Comparison of ENCODE assay signal across 8 mouse cellular contexts in genomic region chr9:44477339-44478228, GRCm38 (mm10). TPM values are rescaled to one million over a fixed set of nuclear protein-coding genes. Genes with fewer than 3 reads are reported as not detected.
A peak's percentile ranks its signal among the peaks of the same experiment; 100 is the strongest.
DNase-seq lines count a peak whose midpoint lies in the region; ATAC-seq and TF ChIP-seq lines count a peak whose summit lies in the region.

No protein-coding gene starts in this region.

- peak overlapping the region; percentile 75 for H3K9ac ChIP-seq in forebrain, postnatal 0 days
- H3K9ac ChIP-seq in intestine, embryonic 15.5 days = peak overlapping the region; percentile 89
- H3K9ac ChIP-seq in neural tube, embryonic 15.5 days (replicated peaks) = peak overlapping the region; percentile 89

- peak overlapping the region; percentile 41; the same call in 1 of the 2 replicates for H3K27ac ChIP-seq in testis, adult 2 months (ENCODE audit: control insufficient read depth, insufficient read depth, low read depth, low read length)
- peak overlapping the region; percentile 94 for H3K27ac ChIP-seq in forebrain, postnatal 0 days (ENCODE audit: low read depth, low read length)
- H3K27ac ChIP-seq in intestine, embryonic 15.5 days = peak overlapping the region; percentile 99
- peak overlapping the region; percentile 98 for H3K27ac ChIP-seq in neural tube, embryonic 15.5 days (replicated peaks)

- H3K27me3 ChIP-seq in testis, adult 2 months (ENCODE audit: control insufficient read depth, insufficient read depth, low read length) = no peaks in the 10 kb centered on the region
- H3K27me3 ChIP-seq in forebrain, postnatal 0 days (ENCODE audit: insufficient read depth, low read length) = no peaks in the 10 kb centered on the region
- H3K27me3 ChIP-seq in intestine, embryonic 15.5 days (replicated peaks) = no peaks in the 10 kb centered on the region
- H3K27me3 ChIP-seq in neural tube, embryonic 15.5 days (replicated peaks) = no peaks in the 10 kb centered on the region

- H3K36me3 ChIP-seq in testis, adult 2 months (ENCODE audit: control insufficient read depth, insufficient read depth, low read length) = no peaks in the 10 kb centered on the region
- H3K36me3 ChIP-seq in forebrain, postnatal 0 days (ENCODE audit: insufficient read depth) = no peaks in the 10 kb centered on the region
- no peaks in the 10 kb centered on the region for H3K36me3 ChIP-seq in intestine, embryonic 15.5 days
- H3K36me3 ChIP-seq in neural tube, embryonic 15.5 days = no peaks in the 10 kb centered on the region

- no peak for ATAC-seq in forebrain, postnatal 0 days
- peak; percentile 32 for ATAC-seq in intestine, embryonic 15.5 days
- no peak for ATAC-seq in neural tube, embryonic 15.5 days (ENCODE audit: low FRiP score)
- ATAC-seq in frontal cortex, adult (ENCODE audit: low TSS enrichment) = no peak

- H3K9me3 ChIP-seq in forebrain, postnatal 0 days (ENCODE audit: low read length) = no peaks in the 10 kb centered on the region
- H3K9me3 ChIP-seq in intestine, embryonic 15.5 days = no peaks in the 10 kb centered on the region
- no peaks in the 10 kb centered on the region for H3K9me3 ChIP-seq in neural tube, embryonic 15.5 days (replicated peaks)

- TF ChIP-seq CTCF in testis, adult 2 months (IDR thresholded peaks at IDR 0.05; ENCODE audit: control insufficient read depth, insufficient read depth, insufficient replicate concordance, low read depth, low read length) = peak; percentile 50; the same call in 1 of the 2 replicates
- TF ChIP-seq CTCF in forebrain, postnatal 0 days (IDR thresholded peaks at IDR 0.05; ENCODE audit: low read depth) = peak; percentile 86
- peak; percentile 57; the same call in 1 of the 2 replicates for TF ChIP-seq CTCF in lung, adult 2 months (IDR thresholded peaks at IDR 0.05; ENCODE audit: insufficient read depth, low read length)

- no peak for TF ChIP-seq POLR2A in testis, adult 2 months (IDR thresholded peaks at IDR 0.05; ENCODE audit: control insufficient read depth, low read depth, low read length)
- no peak for TF ChIP-seq POLR2A in lung, adult 2 months (IDR thresholded peaks at IDR 0.05; ENCODE audit: borderline replicate concordance, extremely low read depth, low read depth, low read length)

- peak overlapping the region; percentile 83 for H3K4me3 ChIP-seq in testis, adult 2 months (ENCODE audit: control insufficient read depth, low read depth, low read length)
- H3K4me3 ChIP-seq in forebrain, postnatal 0 days (ENCODE audit: low read depth, low read length) = peak overlapping the region; percentile 75
- peak overlapping the region; percentile 77 for H3K4me3 ChIP-seq in intestine, embryonic 15.5 days (replicated peaks)
- H3K4me3 ChIP-seq in lung, adult 2 months (replicated peaks; ENCODE audit: extremely low read depth, low read depth, low read length) = peak overlapping the region; percentile 94
- peak overlapping the region; percentile 85 for H3K4me3 ChIP-seq in neural tube, embryonic 15.5 days (replicated peaks)

- H3K4me1 ChIP-seq in testis, adult 2 months (ENCODE audit: control insufficient read depth, insufficient read depth, low read length) = peaks cover 13% of the 10 kb centered on the region
- peaks cover 14% of the 10 kb centered on the region; the same call in 1 of the 2 replicates for H3K4me1 ChIP-seq in forebrain, postnatal 0 days (ENCODE audit: insufficient read depth)
- peaks cover 24% of the 10 kb centered on the region for H3K4me1 ChIP-seq in intestine, embryonic 15.5 days (replicated peaks)
- H3K4me1 ChIP-seq in lung, adult 2 months (ENCODE audit: control insufficient read depth, insufficient read depth, low read length) = peaks cover 4% of the 10 kb centered on the region; the same call in 1 of the 2 replicates
- H3K4me1 ChIP-seq in neural tube, embryonic 15.5 days = peaks cover 34% of the 10 kb centered on the region

- WGBS in forebrain, postnatal 0 days = 7% methylated on average over 24 of the region's 24 CpGs
- WGBS in intestine, embryonic 15.5 days = 4% methylated on average over 24 of the region's 24 CpGs
- 10% methylated on average over 24 of the region's 24 CpGs for WGBS in lung, adult 2 months
- WGBS in neural tube, embryonic 15.5 days = 7% methylated on average over 24 of the region's 24 CpGs

- DNase-seq in testis, postnatal 10 days (ENCODE audit: low spot score) = no peak
- DNase-seq in cerebellum, adult 18-20 months = peak; percentile 73 to 86
- DNase-seq in forebrain, postnatal 0 days = peak; percentile 79
- DNase-seq in lung, adult 2 months = peak; percentile 70

- H3K4me2 ChIP-seq in forebrain, postnatal 0 days (ENCODE audit: low read depth) = peak overlapping the region; percentile 91
- H3K4me2 ChIP-seq in intestine, embryonic 15.5 days (replicated peaks) = peak overlapping the region; percentile 97
- H3K4me2 ChIP-seq in neural tube, embryonic 15.5 days = peak overlapping the region; percentile 95

RNA-seq across cellular contexts. Expression of gene Bcl9l, which starts 5.0 kb away (rescaled TPM):
- 8.4 and 9.1 TPM in 2 replicates for polyA plus RNA-seq in testis, adult 2 months (2012; rRNA removed)
- 29.2 and 38.7 TPM in 2 replicates for total RNA-seq in forebrain, postnatal 0 days (2014; rRNA removed)
- polyA plus RNA-seq in forebrain, postnatal 0 days (2015; fragmentation: Nextera tagmentation; extraction: Ambion mirVana) = 9.3 and 13.0 TPM in 2 replicates
- polyA plus RNA-seq in intestine, embryonic 15.5 days (2015; fragmentation: Nextera tagmentation; extraction: Ambion mirVana) = 7.5 and 7.8 TPM in 2 replicates
- 69.0 and 70.7 TPM in 2 replicates for polyA plus RNA-seq in lung, adult 2 months (2012; rRNA removed)
- 9.7 and 11.5 TPM in 2 replicates for polyA plus RNA-seq in neural tube, embryonic 15.5 days (2015; fragmentation: Nextera tagmentation; extraction: Ambion mirVana)

RNA-seq across cellular contexts. Expression of gene Upk2, which starts 22.8 kb away (rescaled TPM):
- 2.2 and 4.3 TPM in 2 replicates for polyA plus RNA-seq in testis, adult 2 months (2012; rRNA removed)
- total RNA-seq in forebrain, postnatal 0 days (2014; rRNA removed) = not detected in 2 replicates
- polyA plus RNA-seq in forebrain, postnatal 0 days (2015; fragmentation: Nextera tagmentation; extraction: Ambion mirVana) = not detected in 2 replicates
- 1.2 TPM in 2 replicates for polyA plus RNA-seq in intestine, embryonic 15.5 days (2015; fragmentation: Nextera tagmentation; extraction: Ambion mirVana)
- polyA plus RNA-seq in lung, adult 2 months (2012; rRNA removed) = 4.0 and 4.4 TPM in 2 replicates
- polyA plus RNA-seq in neural tube, embryonic 15.5 days (2015; fragmentation: Nextera tagmentation; extraction: Ambion mirVana) = 0.73 TPM in 1 of 2 replicates, not detected in the other

RNA-seq across cellular contexts. Expression of gene Foxr1, which starts 36.6 kb away (rescaled TPM):
- 1.5 and 2.0 TPM in 2 replicates for polyA plus RNA-seq in testis, adult 2 months (2012; rRNA removed)
- total RNA-seq in forebrain, postnatal 0 days (2014; rRNA removed) = not detected in 2 replicates
- not detected in 2 replicates for polyA plus RNA-seq in forebrain, postnatal 0 days (2015; fragmentation: Nextera tagmentation; extraction: Ambion mirVana)
- not detected in 2 replicates for polyA plus RNA-seq in intestine, embryonic 15.5 days (2015; fragmentation: Nextera tagmentation; extraction: Ambion mirVana)
- polyA plus RNA-seq in lung, adult 2 months (2012; rRNA removed) = 0.16 TPM in 1 of 2 replicates, not detected in the other
- 0.09 TPM in 1 of 2 replicates, not detected in the other for polyA plus RNA-seq in neural tube, embryonic 15.5 days (2015; fragmentation: Nextera tagmentation; extraction: Ambion mirVana)

RNA-seq across cellular contexts. Expression of gene Ccdc84, which starts 59.2 kb away (rescaled TPM):
- 10.9 TPM in 2 replicates for polyA plus RNA-seq in testis, adult 2 months (2012; rRNA removed)
- total RNA-seq in forebrain, postnatal 0 days (2014; rRNA removed) = 24.4 and 24.5 TPM in 2 replicates
- polyA plus RNA-seq in forebrain, postnatal 0 days (2015; fragmentation: Nextera tagmentation; extraction: Ambion mirVana) = 20.1 and 25.2 TPM in 2 replicates
- 24.0 and 25.6 TPM in 2 replicates for polyA plus RNA-seq in intestine, embryonic 15.5 days (2015; fragmentation: Nextera tagmentation; extraction: Ambion mirVana)
- polyA plus RNA-seq in lung, adult 2 months (2012; rRNA removed) = 16.4 and 23.0 TPM in 2 replicates
- 32.4 and 36.4 TPM in 2 replicates for polyA plus RNA-seq in neural tube, embryonic 15.5 days (2015; fragmentation: Nextera tagmentation; extraction: Ambion mirVana)

Comparison
In these comparisons a context has a peak if more than half of its experiments do, and no peak if none do; other contexts are left out.
1. H3K27ac ChIP-seq: peak in every context shown above with its lines; median percentile 99 in intestine, embryonic 15.5 days; 98 in neural tube, embryonic 15.5 days; 94 in forebrain, postnatal 0 days; 41 in testis, adult 2 months.